Mouse (Mus musculus) spleen, adult 2 months (tissue): ENCODE results near the gene Tbl1xr1.

ENCODE experiments used
- CTCF ChIP-seq: fragments of 200-500 bp; IDR thresholded peaks from 2 replicates; pipeline ENCODE4 v1.5.1; 2011; ENCODE audit warnings: mild to moderate bottlenecking, inconsistent platforms; ENCODE audit not compliant: insufficient read depth, insufficient read length, insufficient replicate concordance; ENCODE audit errors: extremely low read depth
- POLR2A ChIP-seq: fragments of 200-500 bp; IDR thresholded peaks from 2 replicates; pipeline ENCODE4 v1.6.1; 2011; ENCODE audit warnings: low read depth, low read length, inconsistent platforms

DNA sequence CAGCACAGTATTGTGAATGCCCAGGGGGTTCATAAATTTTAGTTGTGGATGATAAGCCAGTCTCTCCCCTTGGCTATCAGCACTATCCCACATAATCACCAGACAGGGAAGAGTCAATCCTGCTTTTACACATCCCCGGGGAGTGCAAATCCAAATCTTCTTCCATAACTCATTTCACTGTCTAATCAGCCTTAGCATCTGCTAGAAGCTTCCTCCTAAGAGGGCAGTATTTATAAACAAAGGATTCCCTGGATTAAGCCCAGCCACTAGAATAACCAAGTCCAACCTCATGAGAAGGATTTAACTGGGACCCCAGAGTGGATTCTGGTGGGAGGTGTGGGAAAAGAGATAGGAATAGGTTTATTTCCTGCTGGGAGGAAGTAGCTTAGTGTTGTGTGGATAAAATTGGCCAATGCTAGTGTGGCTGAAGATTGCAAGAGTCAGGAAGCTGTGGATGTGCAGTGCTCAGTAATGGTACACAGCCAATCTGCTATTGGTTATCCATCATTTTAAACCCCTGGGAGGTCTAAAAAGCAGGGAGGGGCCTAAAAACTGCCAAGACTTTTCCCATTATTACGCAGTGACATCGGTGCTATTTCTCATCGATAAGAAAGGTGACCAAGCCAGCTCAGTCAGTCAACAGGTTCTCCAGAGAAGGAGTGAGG is 19.7 kb upstream of the Tbl1xr1 start:
- TF ChIP-seq CTCF, result no peak
- TF ChIP-seq POLR2A, result no peak
